22 mouse cellular contexts compared by ENCODE assay signal in the genomic region with DNA sequence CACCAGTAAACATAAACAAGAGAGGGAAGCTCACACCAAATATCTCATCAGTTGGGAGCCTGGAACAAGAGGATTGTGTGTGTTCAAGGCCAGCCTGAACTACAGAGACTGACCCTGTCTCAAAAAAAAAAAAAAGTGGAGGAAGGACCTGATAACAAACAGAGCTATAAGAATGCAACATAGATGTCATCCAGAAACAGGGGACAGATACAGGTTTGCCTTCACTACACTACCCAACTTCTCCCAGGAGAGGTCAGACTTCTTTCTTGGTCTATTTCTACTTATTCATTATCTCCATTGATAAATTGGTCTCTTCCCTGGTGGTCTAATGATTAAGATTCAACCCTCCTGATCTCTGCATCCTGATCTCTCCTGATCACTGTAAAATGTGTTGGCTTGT. TPM values are rescaled to one million over a fixed set of nuclear protein-coding genes. Genes with fewer than 3 reads are reported as not detected.
"Had no signal": no experiment of that assay in that cellular context is flagged by ENCODE, and none has a peak within 500 bp of the region (broad histone marks: within the 10 kb centered on the region; RNA-seq: fewer than 3 reads in every experiment).

No protein-coding gene starts in this region.

- DNase-seq: lung, adult 18-20 months; lung, embryonic 14.5 days; lung, postnatal 14 days; lung, postnatal 4 days; retina, postnatal 1 day; right cerebral cortex, adult 18-20 months; right cerebral cortex, postnatal 25 days; right cerebral cortex, postnatal 4 days; spleen, adult 18-20 months; thymus, adult 2 months; thymus, postnatal 25 days; thymus, postnatal 4 days had no signal

- H3K9me3 ChIP-seq: megakaryocyte, embryonic 14.5 days; midbrain, embryonic 13.5 days; midbrain, embryonic 15.5 days; neural tube, embryonic 13.5 days; neural tube, embryonic 15.5 days had no signal

- H3K4me2 ChIP-seq: lung, embryonic 14.5 days; midbrain, embryonic 11.5 days; midbrain, embryonic 13.5 days; midbrain, embryonic 15.5 days; neural tube, embryonic 13.5 days; neural tube, embryonic 15.5 days had no signal

- H3K27ac ChIP-seq: liver, embryonic 14.5 days; midbrain, embryonic 13.5 days; midbrain, embryonic 15.5 days; neural tube, embryonic 13.5 days; neural tube, embryonic 15.5 days had no signal

- H3K36me3 ChIP-seq: midbrain, embryonic 15.5 days had no signal

- H3K4me1 ChIP-seq: midbrain, embryonic 15.5 days had no signal

- H3K9ac ChIP-seq: liver, embryonic 14.5 days; lung, embryonic 14.5 days; midbrain, embryonic 13.5 days; midbrain, embryonic 15.5 days; neural tube, embryonic 13.5 days; neural tube, embryonic 15.5 days had no signal

- H3K4me3 ChIP-seq: midbrain, embryonic 13.5 days; midbrain, embryonic 15.5 days; myocyte; neural tube, embryonic 13.5 days; neural tube, embryonic 15.5 days had no signal

- ATAC-seq: midbrain, embryonic 13.5 days; midbrain, embryonic 15.5 days had no signal

- H3K27me3 ChIP-seq: megakaryocyte, embryonic 14.5 days; midbrain, embryonic 13.5 days; midbrain, embryonic 15.5 days; neural tube, embryonic 13.5 days; neural tube, embryonic 15.5 days had no signal

RNA-seq across cellular contexts. Expression of a gene that starts 53.1 kb away (rescaled TPM):
- polyA plus RNA-seq: liver, embryonic 14.5 days; liver, embryonic 16.5 days; midbrain, embryonic 11.5 days; midbrain, embryonic 13.5 days; midbrain, embryonic 15.5 days; myocyte; neural tube, embryonic 13.5 days; neural tube, embryonic 15.5 days; small intestine, adult 2 months had no signal
